Mouse (Mus musculus): ENCODE data around the gene Ankrd13d.

DNA sequence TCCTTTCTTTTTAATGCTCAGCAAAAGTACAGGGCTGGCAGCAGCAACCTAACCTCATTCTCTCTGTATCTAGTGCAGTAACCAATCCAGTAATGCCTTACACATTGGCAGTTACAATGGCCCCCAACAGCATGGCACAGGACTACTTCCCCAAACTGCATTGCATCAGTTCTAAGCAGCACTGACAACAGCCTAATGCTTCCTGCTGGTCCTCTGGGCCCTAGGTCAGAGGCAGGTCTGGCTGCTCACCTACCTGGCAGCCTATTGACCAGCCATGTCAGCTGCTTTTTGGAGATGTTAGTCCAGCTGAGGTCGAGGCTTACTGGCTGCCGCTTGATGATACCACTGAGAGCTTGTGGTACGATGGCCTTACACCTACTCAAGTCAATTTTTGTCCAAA lies 39.2 kb upstream of the Ankrd13d start:
- no peak for TF ChIP-seq CTCF (IDR thresholded peaks at IDR 0.05; ENCODE audit: low read depth)
- no peak for TF ChIP-seq EP300 (IDR thresholded peaks at IDR 0.05; ENCODE audit: low read depth)

Measured in heart, postnatal 0 days (tissue).